Mouse (Mus musculus): Measurements from ENCODE around the gene Adh5.

DNA sequence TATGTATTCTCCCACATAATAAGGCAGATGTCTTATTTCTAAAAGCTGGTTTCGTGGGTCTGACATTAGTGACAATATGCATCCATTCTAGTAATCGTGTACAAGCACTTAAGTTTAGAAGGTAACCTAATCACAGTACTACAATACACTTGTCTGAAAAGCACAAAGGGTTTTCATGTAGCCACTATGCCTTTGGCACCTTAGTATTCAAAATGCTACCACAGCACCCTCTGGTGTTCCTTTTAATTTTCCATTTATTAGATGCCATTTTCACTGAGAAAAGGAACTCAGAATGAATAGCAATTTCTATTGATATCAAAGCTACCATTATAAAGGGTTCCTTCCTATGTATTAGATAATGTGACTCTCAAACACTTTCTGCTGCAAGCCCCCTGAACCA is 11.1 kb upstream of the Adh5 start:
- TF ChIP-seq CTCF (IDR thresholded peaks at IDR 0.05; ENCODE audit: low read depth, low read length) (no peak), POLR2A (IDR thresholded peaks at IDR 0.05; ENCODE audit: borderline replicate concordance, low read depth, low read length) (no peak)

Measured in bone marrow macrophage, adult 2 months (primary cell).